Mouse (Mus musculus) megakaryocyte progenitor cell, adult 5-6 weeks (primary cell): Measurements from ENCODE around the gene Pafah1b1. TPM values are rescaled to one million over a fixed set of nuclear protein-coding genes. Genes with fewer than 3 reads are reported as not detected.
A peak's percentile ranks its signal among the peaks of the same experiment; 100 is the strongest.

ENCODE experiments used
- ATAC-seq: replicated peaks from 2 replicates; pipeline ENCODE4 v1.8.0; 2016; ENCODE audit warnings: mild to moderate bottlenecking, moderate TSS enrichment, inconsistent platforms; ENCODE audit not compliant: poor library complexity
- total RNA-seq, 2 experiments: library from RNA; stranded (forward) in 1 of 2; stranded (reverse) in 1 of 2; fragments of 157-497, 149-512 nt in 1 of 2; fragments of 200-1000 nt in 1 of 2; gene quantifications; 2 replicates each; pipeline versions ENCODE4 v1.2.3 to v1.2.4; 2015 to 2017

The Pafah1b1 gene
- total RNA-seq, 2 experiments from 2014 or later = 47.4 to 49.0 TPM

DNA sequence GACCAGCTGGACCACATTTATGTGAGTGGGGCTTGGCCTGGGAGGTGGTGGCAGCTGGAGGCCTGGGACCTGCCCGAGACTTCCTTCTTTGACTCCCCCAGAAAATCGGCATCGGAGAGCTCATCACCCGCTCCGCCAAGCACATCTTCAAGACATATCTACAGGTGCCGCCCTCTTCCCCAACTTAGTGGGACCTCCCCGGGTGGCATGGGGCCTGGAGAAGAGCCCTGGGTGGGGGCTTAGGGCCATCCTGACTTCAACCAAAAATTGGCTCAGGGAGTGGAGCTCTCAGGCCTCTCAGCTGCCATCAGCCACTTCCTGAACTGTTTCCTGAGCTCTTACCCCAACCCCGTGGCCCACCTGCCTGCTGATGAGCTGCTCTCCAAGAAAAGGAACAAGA lies 59.6 kb downstream of the Pafah1b1 start:
- 0 out of 2 replicates have a peak, but pooled peaks have one; percentile 8 for ATAC-seq

DNA sequence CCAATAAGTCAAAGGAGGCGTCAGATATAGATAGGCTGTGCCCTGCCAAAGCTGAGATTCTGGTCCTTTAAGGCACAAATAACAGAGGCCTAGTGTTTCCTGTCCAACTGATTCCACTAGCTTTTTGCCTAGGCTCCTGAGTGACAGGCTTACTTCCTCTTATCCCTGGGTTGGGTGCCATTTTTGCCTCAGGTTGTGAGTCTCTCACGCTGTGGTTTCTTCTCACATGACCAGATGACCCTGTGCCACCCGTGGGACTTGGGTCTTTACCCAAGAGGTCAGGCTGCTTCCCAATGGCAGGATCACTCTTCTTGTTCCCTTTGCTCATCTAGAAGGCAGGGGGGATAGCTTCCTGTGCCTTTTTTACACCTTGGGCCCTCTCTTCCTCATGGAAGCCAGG lies 60.2 kb downstream of the Pafah1b1 start:
- ATAC-seq = peak; percentile 32

DNA sequence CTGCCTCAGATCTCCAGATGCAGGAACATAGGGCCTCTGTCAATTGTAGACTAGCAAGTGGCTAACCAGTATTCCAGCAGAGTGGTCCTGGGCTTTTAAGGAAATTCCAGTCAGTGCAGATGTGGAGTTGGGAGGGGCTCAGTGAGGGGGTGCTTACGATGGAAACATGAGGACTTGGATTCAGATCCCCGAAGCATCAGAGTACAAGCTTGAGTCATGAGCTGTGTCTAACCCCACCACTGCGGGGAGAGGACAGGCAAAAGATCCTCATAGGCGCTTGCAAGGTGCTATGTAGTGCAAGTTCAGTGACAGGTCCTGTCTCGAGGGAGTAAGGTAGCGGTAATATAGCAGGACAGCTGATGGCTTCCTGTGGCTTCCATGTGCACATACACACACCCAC lies 62.2 kb downstream of the Pafah1b1 start:
- ATAC-seq = no peak

GRCm38 (mm10) chr11:74661641-74662040 lies 62.8 kb downstream of the Pafah1b1 start:
- ATAC-seq = no peak

GRCm38 (mm10) chr11:74660336-74660735 lies 64.1 kb downstream of the Pafah1b1 start:
- ATAC-seq = no peak

DNA sequence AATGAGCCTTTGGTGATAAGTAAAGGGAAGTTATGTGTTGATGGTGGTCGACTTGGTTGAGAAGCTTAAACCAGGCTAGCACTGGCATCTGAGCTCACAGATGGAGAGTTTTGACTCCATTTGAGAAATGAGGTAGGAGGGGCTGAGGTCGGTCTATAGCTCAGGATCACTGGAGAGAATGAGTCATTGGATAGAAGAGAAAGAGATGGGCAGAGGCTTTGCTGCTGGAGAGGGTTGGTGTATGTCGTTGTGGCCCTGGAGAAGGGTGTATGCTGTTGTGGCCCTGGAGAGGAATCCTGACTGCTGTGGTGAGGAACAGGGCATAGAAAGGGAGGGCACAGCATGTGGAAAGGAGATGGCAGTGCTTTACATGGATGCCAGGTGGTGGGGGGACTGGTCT lies 68.5 kb downstream of the Pafah1b1 start:
- ATAC-seq = no peak

DNA sequence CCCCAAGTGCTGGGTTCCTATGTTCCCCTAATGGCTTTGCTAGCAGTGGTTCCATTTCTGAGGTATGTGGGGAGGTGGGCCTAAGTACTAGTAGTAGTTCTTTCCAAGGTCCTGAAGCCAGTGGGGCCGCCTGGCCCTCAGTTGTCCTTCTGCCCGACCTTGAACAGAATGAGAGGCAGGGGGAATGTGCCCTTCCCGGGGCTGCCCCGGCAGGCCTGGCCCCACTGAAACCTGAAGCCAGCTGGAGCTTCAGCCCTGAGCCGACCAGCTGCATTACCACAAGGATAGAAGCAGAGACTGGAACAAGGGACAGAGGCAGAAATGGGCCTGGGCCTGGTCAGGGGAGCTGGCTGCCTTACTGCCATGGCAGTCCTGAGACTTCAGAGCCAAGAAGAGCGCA lies 71.1 kb downstream of the Pafah1b1 start:
- no peak for ATAC-seq

GRCm38 (mm10) chr11:74652791-74653191 lies 71.7 kb downstream of the Pafah1b1 start:
- ATAC-seq = no peak

GRCm38 (mm10) chr11:74650576-74651100 lies 73.8 kb downstream of the Pafah1b1 start:
- no peak for ATAC-seq

DNA sequence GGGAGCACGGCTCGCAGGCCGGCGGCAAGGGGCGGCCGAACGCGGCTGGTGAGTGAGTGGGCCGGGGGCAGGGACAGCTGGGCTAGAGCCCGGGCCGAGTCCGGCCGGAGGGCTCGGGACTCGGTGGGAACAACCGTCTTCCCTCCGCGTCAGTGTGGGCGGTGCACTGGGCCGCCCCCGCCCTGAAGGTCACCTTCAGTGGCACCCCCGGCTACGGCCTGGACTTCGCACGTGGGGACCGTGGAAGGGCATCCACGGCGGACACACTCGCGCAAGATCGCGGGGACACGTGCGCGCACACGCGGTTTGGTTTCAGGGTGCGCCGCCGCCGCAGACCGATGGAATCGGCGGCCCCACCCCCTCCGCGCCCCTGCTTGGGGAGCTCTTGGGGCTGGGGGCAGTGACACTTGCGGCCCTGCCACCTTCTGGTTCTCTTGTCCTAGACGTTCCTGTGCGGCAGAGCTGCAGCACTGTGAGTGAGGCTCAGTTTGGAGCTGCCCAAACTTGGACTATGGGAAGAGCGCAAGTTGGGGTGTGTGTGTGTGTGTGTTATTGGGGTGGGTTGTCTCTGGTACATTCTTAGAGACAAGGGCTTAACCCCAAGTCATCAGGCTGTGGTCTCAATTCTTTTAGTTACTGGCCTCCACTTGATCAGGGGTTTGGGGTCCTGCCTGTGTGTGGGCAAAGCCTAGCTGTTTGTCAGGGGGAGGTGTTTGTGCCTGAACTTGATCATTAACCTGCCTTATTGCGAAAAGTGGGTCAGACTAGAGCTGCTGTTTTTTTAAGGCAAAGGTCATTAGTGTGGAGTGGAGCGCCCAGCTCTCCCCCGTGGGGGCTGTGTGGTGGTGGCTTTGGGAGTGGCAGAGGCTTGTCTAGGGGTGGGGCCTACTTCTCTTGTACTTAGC lies 74.6 kb downstream of the Pafah1b1 start:
- ATAC-seq = peak; percentile 37

- ATAC-seq = peak; percentile 86
Observed at GRCm38 (mm10) chr11:74649095-74649646, 75.3 kb downstream of the Pafah1b1 start, which contains the start of gene Cluh. Gene Cluh (plus strand): TSS chr11:74649495.

DNA sequence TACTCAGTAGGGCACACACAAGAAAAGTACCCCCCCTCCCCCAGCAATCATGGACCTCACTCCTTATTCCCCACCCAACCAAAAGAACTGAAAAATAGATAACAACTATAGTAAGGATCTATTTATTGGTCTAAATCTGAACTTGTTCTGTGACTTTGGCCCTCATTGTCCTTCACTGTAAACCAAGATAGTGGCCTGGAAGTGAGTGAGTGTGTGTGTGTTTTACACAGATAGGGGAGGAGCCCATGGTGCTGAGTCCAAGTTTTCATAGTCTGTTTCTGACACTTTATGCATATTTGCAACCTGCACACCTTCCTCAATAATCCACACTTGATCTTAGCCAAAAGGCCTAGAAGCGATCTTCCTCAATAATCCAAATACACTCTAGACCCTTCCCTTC lies 75.8 kb downstream of the Pafah1b1 start:
- peak; percentile 27 for ATAC-seq

DNA sequence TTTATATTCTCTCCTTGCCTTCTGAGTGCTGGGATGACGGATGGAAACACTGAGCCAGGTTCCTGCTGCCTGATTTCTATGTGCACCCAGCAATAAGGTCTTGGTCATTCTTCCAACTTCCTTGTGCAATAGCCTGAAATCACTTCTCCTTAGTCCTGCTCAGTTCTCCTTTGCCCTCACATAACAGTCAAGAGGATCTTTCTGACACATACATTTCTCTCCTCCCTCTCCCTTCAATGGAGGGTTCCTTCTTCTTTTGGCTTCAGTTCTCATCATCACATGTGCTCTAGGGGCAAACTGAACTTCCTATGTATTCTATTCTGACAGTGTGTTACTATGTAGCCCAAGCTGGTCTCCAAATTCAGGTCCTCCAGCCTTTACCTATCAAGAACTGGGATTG lies 76.5 kb downstream of the Pafah1b1 start:
- peak; percentile 47 for ATAC-seq

DNA sequence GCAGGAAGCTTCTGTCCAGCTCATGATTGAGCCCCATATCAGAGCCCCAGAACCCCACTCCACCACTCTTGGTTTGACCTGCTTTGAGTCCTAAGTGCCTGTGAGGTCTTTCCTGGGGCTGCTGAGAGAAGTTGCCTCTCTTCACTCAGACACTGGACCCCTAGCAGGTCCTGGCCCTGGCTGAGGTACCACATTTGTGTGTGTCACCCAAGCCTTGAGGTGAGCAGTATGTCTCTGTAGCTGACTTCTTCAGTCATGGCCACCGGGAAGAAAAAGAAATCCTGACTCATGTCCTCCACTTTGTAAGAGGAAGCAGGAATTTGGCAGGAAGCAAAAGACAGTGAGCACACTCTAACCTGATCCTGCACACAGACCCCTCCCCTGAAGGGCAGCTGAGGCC lies 84.8 kb downstream of the Pafah1b1 start:
- no peak for ATAC-seq

DNA sequence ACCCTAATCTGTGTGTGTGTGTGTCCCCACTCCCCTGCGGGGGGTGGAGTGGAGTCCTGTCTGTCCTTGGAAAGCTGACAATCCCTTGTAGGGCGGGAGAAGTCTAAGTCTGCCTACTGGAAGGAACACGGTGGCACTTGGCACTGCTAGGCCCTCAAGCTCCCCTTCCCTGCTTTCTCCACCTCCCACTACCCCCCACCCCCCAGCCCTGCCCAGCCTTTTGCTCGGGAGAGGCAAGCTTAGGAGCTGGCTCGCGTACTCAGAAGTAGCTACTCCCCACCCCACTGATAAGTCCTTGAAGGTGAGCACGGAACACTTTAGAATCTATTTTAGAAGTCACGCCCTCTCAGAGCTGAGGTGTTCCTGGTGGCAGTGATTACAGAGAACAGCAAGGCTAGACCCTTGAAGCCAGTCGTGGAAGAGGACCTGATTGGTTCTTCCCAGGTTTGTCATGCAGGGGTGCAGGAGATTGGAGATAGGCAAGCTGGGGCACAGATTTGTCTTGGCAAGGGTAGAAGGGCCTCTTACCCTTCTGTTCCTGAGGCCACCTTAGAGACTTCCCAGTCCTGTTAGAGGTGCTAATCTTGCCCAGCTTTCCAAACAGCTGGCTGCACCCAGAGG lies 85.6 kb downstream of the Pafah1b1 start:
- ATAC-seq = no peak

DNA sequence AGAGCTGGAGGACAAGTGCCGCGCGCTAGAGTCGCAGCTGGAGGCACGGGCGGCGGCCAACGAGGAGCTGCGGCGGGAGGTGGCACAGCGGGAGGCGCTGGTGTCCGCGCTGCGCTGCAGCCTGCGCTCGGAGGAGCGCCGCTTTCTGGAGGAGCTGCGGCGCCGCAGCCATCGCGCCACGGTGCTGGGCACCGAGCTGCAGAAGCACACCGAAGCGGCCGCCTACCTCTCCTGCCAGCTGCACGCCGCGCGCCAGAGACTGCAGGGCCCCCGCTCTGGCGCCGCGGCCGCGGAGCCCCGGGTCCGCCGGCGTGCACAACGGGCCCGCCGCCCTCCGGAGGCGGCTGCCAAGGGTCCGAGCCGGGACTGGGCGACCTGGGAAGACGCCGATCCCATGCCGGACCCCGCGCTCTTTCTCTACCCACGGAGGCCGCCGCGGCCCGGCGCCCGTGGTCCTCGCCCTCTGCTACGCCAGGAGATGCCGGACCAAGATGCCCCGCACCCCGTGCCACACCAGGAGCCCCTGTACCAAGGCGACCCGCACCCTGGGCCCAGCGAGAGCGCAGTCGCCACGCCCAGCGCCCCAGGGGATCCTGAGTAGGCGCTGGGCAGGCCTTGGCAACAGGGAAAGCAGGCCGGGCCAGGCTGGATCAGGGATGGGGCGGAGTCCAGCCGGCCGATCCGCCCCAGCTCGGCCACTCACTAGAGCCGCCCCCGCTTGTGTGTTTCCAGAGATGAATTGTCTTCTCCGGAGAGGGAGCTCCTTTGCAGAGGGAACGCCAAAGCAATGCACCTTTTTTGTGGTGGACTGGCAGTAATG lies 86.3 kb downstream of the Pafah1b1 start:
- ATAC-seq = peak; percentile 89

DNA sequence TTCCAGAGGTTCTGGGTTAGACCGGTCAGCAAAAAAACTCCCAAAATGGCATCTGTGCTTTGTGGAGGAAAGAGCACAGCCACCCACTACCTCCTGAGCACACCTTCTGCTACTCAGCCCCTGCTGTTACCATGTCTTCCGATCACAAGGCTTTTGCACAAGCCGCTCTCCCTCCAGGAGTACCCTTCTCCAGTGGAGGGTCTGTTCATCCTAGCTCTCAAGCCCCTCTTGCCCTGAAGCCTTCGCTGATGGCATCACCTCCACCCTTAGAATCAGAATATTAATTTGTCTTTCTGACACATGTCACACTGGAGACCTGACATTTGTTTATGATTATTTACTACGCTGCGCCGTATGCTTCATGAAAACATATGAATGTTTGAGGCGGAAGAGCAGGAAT lies 87.0 kb downstream of the Pafah1b1 start:
- no peak for ATAC-seq

GRCm38 (mm10) chr11:74634490-74635275 lies 89.8 kb downstream of the Pafah1b1 start:
- peak; percentile 78 for ATAC-seq

DNA sequence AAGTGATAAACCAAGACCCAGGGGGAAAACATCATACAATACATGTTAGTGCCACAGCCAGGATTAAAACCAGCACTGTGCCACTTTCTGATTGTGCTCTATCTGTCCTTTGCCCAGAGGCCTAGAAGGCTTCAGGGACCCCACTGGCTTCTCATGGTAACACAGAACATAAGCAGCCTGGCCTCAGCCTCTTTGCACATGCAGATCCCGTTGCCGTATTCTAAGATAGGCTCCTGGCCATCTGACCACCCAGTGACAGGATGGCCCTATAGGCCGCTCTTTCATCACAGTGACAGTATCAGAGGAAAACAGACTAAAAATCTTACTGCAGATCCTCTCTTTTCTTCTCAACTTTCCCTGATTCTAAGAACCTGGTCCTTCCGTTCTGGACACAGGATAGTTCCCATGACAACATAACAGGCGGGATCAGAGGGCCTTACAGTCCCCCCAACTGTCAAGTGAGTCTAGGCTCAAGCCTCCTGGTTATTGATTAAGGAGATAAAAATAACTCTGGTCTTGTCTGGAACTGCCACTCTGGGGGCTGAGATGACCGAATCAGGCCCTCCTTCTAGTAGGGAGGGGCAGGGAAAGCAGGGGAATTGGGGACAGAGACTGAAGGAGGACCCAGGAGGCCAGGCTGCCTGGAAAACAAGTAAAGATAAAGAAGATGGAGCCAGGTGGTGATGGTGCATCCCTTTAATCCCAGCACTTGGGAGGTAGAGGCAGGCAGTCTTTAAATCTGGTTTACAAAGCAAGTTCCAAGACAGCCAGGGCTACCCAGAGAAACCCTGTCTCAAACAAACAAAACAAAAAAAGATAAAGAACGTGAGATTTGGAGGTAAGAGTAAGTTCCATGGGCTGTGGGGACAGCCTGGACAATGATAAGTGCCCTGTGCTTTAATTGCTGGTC lies 92.3 kb downstream of the Pafah1b1 start:
- ATAC-seq = no peak
